Mouse (Mus musculus): Measurements from ENCODE around the gene Ropn1.
"Not testable (repeated sequence)": the region's sequence is repeated elsewhere in the genome, so short reads cannot be mapped to it uniquely, and the experiment has no call there.

Gene Ropn1

GRCm38 (mm10) chr16:34690334-34691144 lies 40.8 kb downstream of the Ropn1 start, which contains the start of gene Ccdc14:
TSS of gene Ccdc14 (plus strand) at chr16:34690616.
- peak; percentile 76 for DNase-seq (ENCODE audit: low read depth, low spot score)

- DNase-seq (ENCODE audit: low read depth, low spot score) = peak; percentile 20
Measured at GRCm38 (mm10) chr16:34691156-34691555, 41.4 kb downstream of the Ropn1 start.

- no peak for DNase-seq (ENCODE audit: low read depth, low spot score)
Measured at GRCm38 (mm10) chr16:34694477-34694876, 44.8 kb downstream of the Ropn1 start.

DNA sequence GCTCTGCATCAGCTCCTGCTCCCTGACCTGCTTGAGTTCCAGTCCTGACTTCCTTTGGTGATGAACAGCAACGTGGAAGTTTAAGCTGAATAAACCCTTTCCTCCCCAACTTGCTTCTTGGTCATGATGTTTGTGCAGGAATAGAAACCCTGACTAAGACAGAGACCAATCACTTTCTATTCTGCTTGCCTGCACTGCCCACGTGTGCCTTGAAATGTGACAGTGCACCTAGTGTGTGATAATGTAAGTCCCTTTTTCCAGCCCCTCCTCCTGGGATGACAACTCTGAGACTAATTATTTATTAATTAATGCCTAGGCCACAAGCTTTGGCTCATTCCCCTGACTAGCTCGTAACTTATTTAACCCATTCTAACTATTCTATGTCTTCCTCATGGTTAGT lies 49.0 kb downstream of the Ropn1 start:
- DNase-seq (ENCODE audit: low read depth, low spot score) = not testable (repeated sequence)

DNA sequence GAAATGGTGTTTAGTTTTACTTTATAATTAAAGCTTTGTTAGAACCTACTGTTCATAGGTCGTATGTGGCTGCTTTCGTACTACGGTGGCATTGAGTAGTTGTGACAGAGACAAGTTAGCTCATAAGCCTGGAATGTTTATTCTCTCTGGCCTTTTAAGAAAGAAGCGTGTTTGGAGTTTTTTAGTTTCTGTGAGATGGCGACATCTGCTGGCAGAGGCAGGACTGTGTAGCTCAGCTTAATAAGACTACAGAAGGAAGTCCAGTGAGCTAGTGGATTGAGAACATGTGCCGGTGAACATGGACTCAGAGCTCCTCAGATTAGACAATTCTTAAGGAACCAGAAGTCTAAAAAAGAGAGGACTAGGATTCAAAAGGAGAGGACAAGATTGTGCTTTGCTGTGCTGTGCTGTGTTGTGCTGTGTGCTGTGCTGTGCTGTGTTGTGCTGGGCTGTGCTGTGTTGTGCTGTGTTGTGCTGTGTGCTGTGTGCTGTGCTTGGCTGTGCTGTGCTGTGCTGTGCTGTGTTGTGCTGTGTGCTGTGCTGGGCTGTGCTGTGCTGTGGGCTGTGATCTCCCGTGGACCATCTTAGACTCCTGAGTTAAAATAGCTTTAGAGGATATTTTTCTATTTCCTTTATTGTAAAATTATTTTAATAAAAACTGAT lies 50.6 kb downstream of the Ropn1 start:
- peak; percentile 6 for DNase-seq (ENCODE audit: low read depth, low spot score)

DNA sequence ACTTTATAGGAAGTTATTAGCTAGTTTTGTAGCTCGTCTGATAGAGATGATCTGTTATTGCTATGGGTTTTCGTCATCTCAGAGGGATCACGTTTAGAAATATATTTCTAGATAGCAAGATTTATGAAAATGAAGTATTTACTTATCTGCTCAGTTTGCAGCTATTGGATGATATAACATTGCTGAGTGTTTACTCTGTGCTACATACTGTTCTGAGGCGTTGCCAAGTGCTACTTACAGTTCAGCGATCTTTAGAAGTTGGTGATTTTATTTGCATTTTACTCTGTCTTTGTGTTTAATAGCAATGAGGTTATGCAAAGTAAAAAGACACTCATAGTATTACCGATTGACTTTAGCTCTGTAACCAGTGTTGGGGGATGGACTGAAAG lies 51.1 kb downstream of the Ropn1 start:
- DNase-seq (ENCODE audit: low read depth, low spot score) = no peak

GRCm38 (mm10) chr16:34706019-34706418 lies 56.3 kb downstream of the Ropn1 start:
- no peak for DNase-seq (ENCODE audit: low read depth, low spot score)

DNA sequence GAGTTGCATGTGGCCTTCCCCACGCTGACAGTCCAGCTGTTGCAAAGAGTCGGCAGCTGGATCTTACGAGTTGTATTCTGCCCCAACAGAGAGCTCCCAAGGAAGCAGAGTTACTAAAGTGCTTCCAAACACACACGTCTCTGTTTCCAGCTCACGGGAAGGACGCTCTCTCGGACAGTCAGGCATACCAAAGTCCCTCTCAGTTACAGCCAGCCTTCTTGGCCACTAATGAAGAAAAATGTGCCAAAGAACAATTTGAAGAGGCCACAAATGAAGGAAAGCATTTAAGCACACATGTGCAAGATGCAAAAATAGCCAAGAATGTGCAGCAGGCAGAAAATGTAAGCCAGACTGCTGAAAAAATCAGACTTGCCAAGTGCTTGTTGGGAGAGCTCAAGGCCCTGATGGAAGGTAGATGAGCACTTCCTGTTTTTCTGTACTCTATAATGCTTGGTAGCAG lies 56.8 kb downstream of the Ropn1 start:
- no peak for DNase-seq (ENCODE audit: low read depth, low spot score)

GRCm38 (mm10) chr16:34711481-34711880 lies 61.8 kb downstream of the Ropn1 start:
- no peak for DNase-seq (ENCODE audit: low read depth, low spot score)

DNA sequence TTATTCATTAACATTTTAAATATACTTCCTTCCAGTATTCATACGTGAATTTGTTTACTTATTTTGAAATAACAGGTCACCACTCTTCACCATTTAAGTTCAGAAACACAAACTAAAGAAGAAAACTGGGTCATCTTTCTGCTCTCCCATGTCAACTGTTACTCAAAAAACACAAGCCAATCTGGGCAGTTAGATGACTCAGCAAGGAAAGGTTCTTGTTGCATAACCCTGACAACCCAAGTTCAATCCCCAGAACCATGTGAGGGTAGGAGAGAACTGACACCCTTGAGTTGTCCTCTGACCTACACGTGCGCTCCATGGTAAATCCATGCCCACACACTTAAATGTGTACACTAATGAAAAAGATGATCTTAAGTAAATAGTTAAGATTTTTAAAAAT lies 75.4 kb downstream of the Ropn1 start:
- DNase-seq (ENCODE audit: low read depth, low spot score) = no peak

All from c-Kit-negative CD71-positive TER-119-positive erythroid progenitor cells, embryonic 14.5 days (primary cell).